Mouse (Mus musculus) thymus, postnatal 4 days (tissue): ENCODE results near the gene Fat1.

Experiments used
- DNase-seq: peaks from one replicate; pipeline ENCODE4 v3.0.0; 2021

Gene Fat1

DNA sequence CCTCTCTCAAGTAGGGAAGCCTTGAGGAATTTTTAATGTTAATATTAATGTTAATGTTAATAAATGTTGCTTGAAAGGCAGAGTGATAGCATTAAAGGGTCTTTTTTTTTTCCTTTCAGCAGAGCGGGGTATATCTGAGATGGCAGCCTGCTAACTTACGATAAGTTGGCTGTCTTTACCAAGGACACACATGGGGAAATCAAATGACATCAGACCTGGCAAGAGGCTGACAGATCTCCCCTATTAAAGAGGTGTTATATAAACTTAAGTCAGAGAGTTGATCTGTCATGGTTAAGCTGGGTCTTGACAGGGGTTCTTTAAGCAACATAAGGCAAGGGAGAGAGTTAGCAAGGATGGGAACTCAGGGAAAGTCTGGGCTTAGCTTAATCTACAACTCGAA, 145.6 kb downstream of the Fat1 start:
- no peak for DNase-seq

- no peak for DNase-seq
These were observed 158.4 kb downstream of the Fat1 start for GRCm38 (mm10) chr8:45093599-45093998.
